Mouse (Mus musculus) brain, embryonic 18.5 days (tissue): ENCODE results near the gene Ilk.
"Not testable (repeated sequence)": the region's sequence is repeated elsewhere in the genome, so short reads cannot be mapped to it uniquely, and the experiment has no call there.

Experiments
- DNase-seq: peaks from one replicate; pipeline ENCODE4 v3.0.0-alpha.2; 2012; ENCODE audit warnings: low read depth, low spot score

Ilk gene

DNA sequence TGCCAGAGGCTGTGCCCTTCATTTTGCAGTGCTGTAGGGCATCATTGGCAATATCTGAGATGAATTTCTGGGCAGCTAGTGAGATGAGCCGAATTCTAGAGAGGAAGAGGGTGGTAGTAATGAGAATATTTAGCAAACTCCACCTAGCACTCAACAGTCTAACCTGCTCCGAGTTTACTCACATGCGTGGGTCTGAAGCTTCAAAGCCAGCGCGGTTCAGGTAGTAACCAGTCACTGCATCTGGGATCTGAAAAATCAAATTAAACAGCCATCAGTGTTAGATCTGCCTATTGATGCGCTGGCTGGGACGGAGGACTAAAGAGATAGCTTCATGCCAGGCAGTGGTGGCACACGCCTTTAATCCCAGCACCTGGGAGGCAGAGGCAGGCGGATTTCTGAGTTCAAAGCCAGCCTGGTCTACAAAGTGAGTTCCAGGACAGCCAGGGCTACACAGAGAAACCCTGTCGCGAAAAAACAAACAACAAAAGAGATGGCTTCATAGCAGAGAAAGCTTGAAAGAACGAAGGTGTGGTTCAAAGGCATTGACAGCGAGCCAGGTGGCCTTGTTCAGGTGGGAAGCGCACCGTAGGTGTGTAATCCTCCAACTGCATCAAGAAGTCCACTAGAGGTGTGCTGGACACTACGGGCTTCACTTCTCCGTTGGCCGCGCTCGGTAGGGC is 7.0 kb downstream of the Ilk start:
- not testable (repeated sequence) for DNase-seq

- peak; percentile 58 for DNase-seq
Observed at GRCm38 (mm10) chr7:105743926-105744590, 7.7 kb downstream of the Ilk start, which contains the start of gene Taf10. TSS of gene Taf10 (minus strand) at chr7:105744361.

GRCm38 (mm10) chr7:105747776-105748175 is 11.4 kb downstream of the Ilk start:
- no peak for DNase-seq

- DNase-seq, result peak; percentile 82
Observed at GRCm38 (mm10) chr7:105751491-105752433, 15.4 kb downstream of the Ilk start, which contains the start of gene Tpp1. TSS of gene Tpp1 (minus strand) at chr7:105752235.

DNA sequence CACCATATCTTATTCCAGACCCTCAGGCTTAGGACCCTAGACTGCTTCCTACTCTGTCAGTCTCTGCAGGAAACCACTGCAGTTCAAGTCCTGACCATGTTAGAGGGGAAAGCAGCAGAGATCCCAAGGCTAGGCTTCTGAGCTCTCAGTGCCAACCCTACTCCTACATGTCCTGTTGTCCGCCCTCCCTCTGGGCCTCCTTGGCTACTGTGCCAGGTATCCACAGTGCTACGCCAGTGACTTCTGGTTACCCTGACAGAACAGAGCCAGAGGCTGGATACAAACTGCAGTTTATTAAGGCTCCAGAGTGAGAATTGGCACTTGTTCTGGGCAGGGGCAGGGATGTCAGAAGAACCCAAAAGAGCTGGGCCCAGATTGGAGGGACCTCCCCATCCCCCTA is 16.3 kb downstream of the Ilk start:
- no peak for DNase-seq

- no peak for DNase-seq
Observed at GRCm38 (mm10) chr7:105753281-105753680, 16.9 kb downstream of the Ilk start.

DNA sequence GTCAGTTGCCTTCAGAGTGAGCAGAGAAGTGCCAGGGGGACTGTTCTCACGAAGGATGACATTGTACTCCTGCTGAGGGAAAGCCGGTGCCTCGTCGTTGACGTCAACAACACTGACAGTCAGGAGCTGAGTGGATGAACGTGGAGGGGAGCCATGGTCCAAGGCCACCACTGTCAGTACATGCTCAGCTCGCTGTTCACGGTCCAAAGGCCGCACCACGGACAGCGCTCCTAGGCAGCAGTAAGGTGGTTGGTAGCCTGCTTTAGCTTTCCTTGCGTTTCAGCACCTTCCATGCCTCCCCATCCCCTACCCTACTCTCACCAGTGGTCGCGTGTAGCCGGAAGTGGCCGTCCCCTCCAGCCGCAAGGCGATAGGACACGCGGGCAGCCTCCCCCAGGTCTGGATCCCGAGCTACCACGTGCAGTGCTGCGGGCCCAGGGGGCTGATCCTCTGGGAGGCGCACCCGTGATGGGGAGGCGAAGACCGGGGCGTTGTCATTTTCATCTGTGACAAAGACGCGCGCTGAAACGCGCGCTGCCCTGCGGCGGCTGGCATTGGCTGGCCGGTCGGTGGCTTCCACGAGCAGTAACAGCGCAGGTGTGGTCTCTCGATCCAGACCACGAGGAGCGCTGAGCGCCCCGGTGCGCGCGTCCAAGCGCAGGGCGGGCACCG is 25.6 kb downstream of the Ilk start:
- no peak for DNase-seq

- no peak for DNase-seq
Observed at GRCm38 (mm10) chr7:105762517-105763270, 26.3 kb downstream of the Ilk start.

GRCm38 (mm10) chr7:105764331-105764730 is 27.9 kb downstream of the Ilk start:
- no peak for DNase-seq

- no peak for DNase-seq
Observed at GRCm38 (mm10) chr7:105767729-105768165, 31.4 kb downstream of the Ilk start.

DNA sequence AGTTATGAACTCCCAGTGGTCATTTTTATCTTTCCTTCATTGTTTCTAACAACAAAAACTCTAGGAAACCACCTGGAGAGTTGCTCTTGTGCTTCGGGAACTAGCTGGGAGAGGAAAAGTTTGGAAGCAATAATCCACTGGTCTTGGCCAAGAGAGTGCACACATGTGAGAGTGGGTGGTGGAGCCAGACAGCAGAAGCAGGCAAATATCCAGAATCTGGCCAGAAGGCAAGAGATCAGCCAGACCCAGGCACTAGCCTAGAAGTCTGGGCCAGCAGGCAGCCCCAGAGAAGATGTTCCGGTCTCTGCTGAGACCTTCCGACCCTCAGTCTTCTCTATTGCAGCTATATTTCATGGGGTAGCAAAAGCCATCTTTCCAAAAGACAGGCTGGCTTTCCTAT is 33.6 kb downstream of the Ilk start:
- DNase-seq, result no peak

DNA sequence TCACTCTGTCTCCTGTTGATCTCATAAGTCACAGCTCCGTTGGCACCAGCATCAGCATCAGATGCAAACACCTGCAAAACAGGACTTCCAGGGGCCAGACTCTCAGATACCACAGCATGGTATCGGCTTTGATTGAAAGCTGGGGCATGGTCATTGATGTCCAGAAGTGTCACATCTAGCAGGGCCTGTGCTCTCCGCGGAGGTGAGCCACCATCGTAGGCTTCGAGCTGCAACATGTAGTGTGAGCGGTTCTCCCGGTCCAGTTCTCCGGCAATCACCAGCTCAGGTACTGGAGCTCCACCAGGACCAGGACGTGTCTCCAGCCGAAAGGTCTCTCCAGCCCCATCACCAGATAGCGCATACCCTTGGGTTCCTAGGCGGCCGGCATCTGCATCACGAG is 35.9 kb downstream of the Ilk start:
- DNase-seq, result no peak

GRCm38 (mm10) chr7:105773041-105773440 is 36.6 kb downstream of the Ilk start:
- no peak for DNase-seq

GRCm38 (mm10) chr7:105774661-105775060 is 38.3 kb downstream of the Ilk start:
- no peak for DNase-seq

- no peak for DNase-seq
Observed at GRCm38 (mm10) chr7:105776026-105776425, 39.6 kb downstream of the Ilk start.

GRCm38 (mm10) chr7:105777316-105777715 is 40.9 kb downstream of the Ilk start:
- DNase-seq, result no peak

DNA sequence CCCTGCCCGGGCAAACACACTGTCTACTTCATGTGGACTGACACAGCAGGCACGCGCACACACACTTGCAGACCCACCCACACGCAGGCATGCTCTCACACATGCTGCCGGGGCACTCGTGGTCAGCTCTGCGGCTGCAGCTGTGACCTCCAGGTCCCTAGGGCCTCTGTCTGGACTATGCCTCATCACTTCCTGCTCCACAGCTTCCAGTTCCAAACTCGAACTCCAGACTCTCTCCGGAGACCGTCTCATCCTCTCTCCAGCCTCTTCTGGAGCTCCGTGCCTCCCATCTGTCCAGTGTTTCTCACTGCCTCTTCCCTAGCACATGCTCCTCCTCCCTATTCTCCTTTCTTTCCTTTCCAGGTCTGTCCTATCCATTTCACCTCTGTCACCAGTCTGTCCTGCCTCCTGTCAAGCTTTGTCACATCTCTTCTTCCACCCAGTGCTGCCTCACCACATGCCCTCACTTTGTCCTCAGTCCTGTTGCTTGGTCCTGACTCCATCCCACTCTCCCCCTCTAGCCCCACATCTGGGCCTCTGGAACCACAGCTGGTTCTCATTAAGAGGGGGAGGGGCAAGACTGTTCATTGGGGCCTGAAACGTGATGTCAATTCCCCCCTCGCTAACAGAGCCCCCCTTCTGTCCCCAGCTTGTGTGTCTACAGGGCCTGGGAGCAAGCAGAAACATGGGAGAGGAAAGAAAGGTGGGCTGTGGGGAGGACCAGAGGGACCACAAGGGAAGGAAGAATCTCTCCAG is 41.6 kb downstream of the Ilk start:
- no peak for DNase-seq

DNA sequence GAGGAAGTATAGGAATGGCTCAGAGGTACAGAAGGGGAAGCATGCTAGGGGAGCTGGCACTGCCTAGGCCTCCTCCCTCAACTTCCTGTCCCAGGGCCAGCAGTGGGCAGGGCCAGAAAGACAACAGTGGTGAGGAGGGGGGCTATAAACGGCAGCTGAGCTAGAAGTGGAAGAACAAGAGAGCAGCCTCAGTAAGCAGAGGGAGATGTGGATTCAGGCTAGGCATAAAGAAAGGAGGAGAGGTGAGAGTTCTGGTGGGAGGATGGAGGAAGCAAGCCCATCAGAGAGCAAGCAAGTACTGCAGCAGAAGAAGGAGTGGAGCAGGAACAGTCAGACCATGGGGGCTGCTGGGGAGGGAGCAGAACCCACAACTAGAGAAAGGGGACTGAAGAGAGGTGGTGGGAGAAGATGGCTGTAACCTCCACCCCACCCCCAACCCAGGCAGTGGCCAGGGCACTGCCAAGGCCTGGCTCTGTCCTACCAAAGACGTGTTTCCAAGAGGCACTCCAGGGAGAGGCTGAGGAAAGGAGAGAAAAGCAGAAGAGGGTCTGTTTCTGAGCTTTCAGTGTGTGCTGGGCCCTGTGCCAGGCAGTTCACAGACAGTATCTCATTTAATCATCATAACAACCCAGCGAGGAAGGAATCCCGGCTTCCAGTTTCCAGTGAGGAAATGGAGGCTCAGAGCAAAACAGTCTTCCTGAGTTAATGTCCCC is 42.3 kb downstream of the Ilk start:
- no peak for DNase-seq

GRCm38 (mm10) chr7:105783861-105784260 is 47.5 kb downstream of the Ilk start:
- no peak for DNase-seq
